8 mouse cellular contexts compared by ENCODE assay signal in genomic region chr6:38874565-38875257, GRCm38 (mm10). TPM values are rescaled to one million over a fixed set of nuclear protein-coding genes. Genes with fewer than 3 reads are reported as not detected.
A peak's percentile ranks its signal among the peaks of the same experiment; 100 is the strongest.
DNase-seq lines count a peak whose midpoint lies in the region; ATAC-seq and TF ChIP-seq lines count a peak whose summit lies in the region.

No protein-coding gene starts in this region.

- DNase-seq in left cerebral cortex, adult 2 months (ENCODE audit: extremely low spot score in 1 of 2, low spot score in 2 of 2): no peak
- no peak for DNase-seq in left cerebral cortex, postnatal 4 days
- DNase-seq in brain, embryonic 14.5 days (ENCODE audit: low read depth): peak; percentile 67
- DNase-seq in heart, embryonic 10.5 days (ENCODE audit: low spot score): no peak
- peak; percentile 48 for DNase-seq in kidney, postnatal 10 days
- peak; percentile 44 for DNase-seq in thymus, postnatal 14 days
- DNase-seq in urinary bladder, adult 18-20 months (ENCODE audit: low spot score in 2 of 2): no peak

- H3K4me3 ChIP-seq in left cerebral cortex, adult 2 months: peak overlapping the region; percentile 96
- H3K4me3 ChIP-seq in heart, embryonic 10.5 days: peak overlapping the region; percentile 99
- peak overlapping the region; percentile 100 for H3K4me3 ChIP-seq in midbrain, embryonic 12.5 days

- intact Hi-C loops in left cerebral cortex, adult 2 months (cut with DNase I): loop anchor here (2.0 to 10.0 kb wide), 3 partner anchors 57 to 192 kb away; no protein-coding TSS in a partner anchor
- intact Hi-C loops in left cerebral cortex, postnatal 4 days (cut with DNase I): loop anchor here (2.0 to 5.0 kb wide), 2 partner anchors 137 to 192 kb away; no protein-coding TSS in a partner anchor

- no peak for TF ChIP-seq CTCF in left cerebral cortex, adult 2 months (IDR thresholded peaks at IDR 0.05)
- TF ChIP-seq CTCF in brain, embryonic 14.5 days (IDR thresholded peaks at IDR 0.05; ENCODE audit: borderline replicate concordance, extremely low read depth, insufficient read depth, insufficient read length): no peak

- H3K4me2 ChIP-seq in midbrain, embryonic 12.5 days (replicated peaks): peak overlapping the region; percentile 71

- ATAC-seq in midbrain, embryonic 12.5 days (ENCODE audit: low FRiP score, low read depth): no peak

- H3K36me3 ChIP-seq in heart, embryonic 10.5 days: peaks cover 3% of the 10 kb centered on the region
- H3K36me3 ChIP-seq in midbrain, embryonic 12.5 days: peaks cover 6% of the 10 kb centered on the region

- peak overlapping the region; percentile 100 for H3K9ac ChIP-seq in midbrain, embryonic 12.5 days (replicated peaks)

- H3K27ac ChIP-seq in left cerebral cortex, adult 2 months: peak overlapping the region; percentile 93
- H3K27ac ChIP-seq in heart, embryonic 10.5 days: peak overlapping the region; percentile 99
- H3K27ac ChIP-seq in midbrain, embryonic 12.5 days (replicated peaks): peak overlapping the region; percentile 96

- H3K4me1 ChIP-seq in heart, embryonic 10.5 days: peaks cover 34% of the 10 kb centered on the region
- H3K4me1 ChIP-seq in midbrain, embryonic 12.5 days: peaks cover 37% of the 10 kb centered on the region

- no peaks in the 10 kb centered on the region for H3K9me3 ChIP-seq in heart, embryonic 10.5 days
- H3K9me3 ChIP-seq in midbrain, embryonic 12.5 days: no peaks in the 10 kb centered on the region

- H3K27me3 ChIP-seq in heart, embryonic 10.5 days (ENCODE audit: insufficient read depth, poor library complexity, severe bottlenecking): peaks cover 4% of the 10 kb centered on the region; the same call in 1 of the 2 replicates
- H3K27me3 ChIP-seq in midbrain, embryonic 12.5 days: peaks cover 19% of the 10 kb centered on the region

- TF ChIP-seq POLR2A in brain, embryonic 14.5 days (IDR thresholded peaks at IDR 0.05; ENCODE audit: borderline replicate concordance, extremely low read depth, insufficient read depth, insufficient read length, poor library complexity, severe bottlenecking): no peak

- WGBS in heart, embryonic 10.5 days: under 1% methylated on average over 23 of the region's 23 CpGs
- WGBS in midbrain, embryonic 12.5 days: 0% methylated on average over 23 of the region's 23 CpGs

RNA-seq across cellular contexts. Expression of gene Tbxas1, which starts 0.5 kb away (rescaled TPM):
- total RNA-seq in left cerebral cortex, adult 2 months (2021): 1 to 10 TPM; 2.2 to 2.6 TPM
- 1 to 10 TPM; 1.3 to 1.4 TPM for total RNA-seq in left cerebral cortex, postnatal 4 days (2021)
- 0.93 and 0.97 TPM in 2 replicates for polyA plus RNA-seq in brain, embryonic 14.5 days (2012; rRNA removed)
- 1.4 and 1.5 TPM in 2 replicates for polyA plus RNA-seq in heart, embryonic 10.5 days (2016; fragmentation: Nextera tagmentation; extraction: Ambion mirVana)
- 2.2 TPM in 2 replicates for polyA plus RNA-seq in midbrain, embryonic 12.5 days (2016; fragmentation: Nextera tagmentation; extraction: Ambion mirVana)

RNA-seq across cellular contexts. Expression of gene Hipk2, which starts 1.3 kb away (rescaled TPM):
- total RNA-seq in left cerebral cortex, adult 2 months (2021): 10 to 100 TPM; 54.7 to 61.3 TPM
- total RNA-seq in left cerebral cortex, postnatal 4 days (2021): 10 to 100 TPM; 54.6 to 55.5 TPM
- polyA plus RNA-seq in brain, embryonic 14.5 days (2012; rRNA removed): 25.9 and 48.7 TPM in 2 replicates
- polyA plus RNA-seq in heart, embryonic 10.5 days (2016; fragmentation: Nextera tagmentation; extraction: Ambion mirVana): 15.9 and 20.1 TPM in 2 replicates
- polyA plus RNA-seq in midbrain, embryonic 12.5 days (2016; fragmentation: Nextera tagmentation; extraction: Ambion mirVana): 36.7 and 40.4 TPM in 2 replicates

Comparison
In these comparisons a context has a peak if more than half of its experiments do, and no peak if none do; other contexts are left out.
1. DNase-seq: peak in brain, embryonic 14.5 days (single experiment), kidney, postnatal 10 days (single experiment) and thymus, postnatal 14 days (single experiment); none in left cerebral cortex, adult 2 months (0 of 2), left cerebral cortex, postnatal 4 days (single experiment), heart, embryonic 10.5 days (single experiment) and urinary bladder, adult 18-20 months (0 of 2).
2. Peak in every context shown above with its lines, with median percentiles within 50 percentile points of each other: H3K27ac ChIP-seq and H3K4me3 ChIP-seq.